Mouse (Mus musculus) olfactory bulb, adult 2 months (tissue): ENCODE data around the gene Rnf152.

Source experiments
- CTCF ChIP-seq: fragments of 200-500 bp; IDR thresholded peaks from 2 replicates; pipeline ENCODE4 v1.5.1; 2012; ENCODE audit warnings: low read depth, mild to moderate bottlenecking, low read length, moderate library complexity; ENCODE audit not compliant: insufficient read depth
- POLR2A ChIP-seq: fragments of 200-500 bp; IDR thresholded peaks from 2 replicates; pipeline ENCODE4 v1.6.1; 2012; ENCODE audit warnings: mild to moderate bottlenecking, low read depth, low read length, moderate library complexity; ENCODE audit not compliant: insufficient read depth

GRCm38 (mm10) chr1:105351806-105352205 is 4.7 kb downstream of the Rnf152 start:
- TF ChIP-seq POLR2A, result no peak
- no peak for TF ChIP-seq CTCF
